Mouse (Mus musculus): ENCODE results near the gene Gng12. TPM values are rescaled to one million over a fixed set of nuclear protein-coding genes. Genes with fewer than 3 reads are reported as not detected.

Gene Gng12
- total RNA-seq, 2 experiments from 2014 or later, result 68.9 to 84.2 TPM

GRCm38 (mm10) chr6:67048880-67049694, 152.9 kb downstream of the Gng12 start:
- no peak for DNase-seq (ENCODE audit: low spot score in 2 of 2)

GRCm38 (mm10) chr6:67049695-67050038, 153.5 kb downstream of the Gng12 start:
- no peak for DNase-seq (ENCODE audit: low spot score in 2 of 2)

DNA sequence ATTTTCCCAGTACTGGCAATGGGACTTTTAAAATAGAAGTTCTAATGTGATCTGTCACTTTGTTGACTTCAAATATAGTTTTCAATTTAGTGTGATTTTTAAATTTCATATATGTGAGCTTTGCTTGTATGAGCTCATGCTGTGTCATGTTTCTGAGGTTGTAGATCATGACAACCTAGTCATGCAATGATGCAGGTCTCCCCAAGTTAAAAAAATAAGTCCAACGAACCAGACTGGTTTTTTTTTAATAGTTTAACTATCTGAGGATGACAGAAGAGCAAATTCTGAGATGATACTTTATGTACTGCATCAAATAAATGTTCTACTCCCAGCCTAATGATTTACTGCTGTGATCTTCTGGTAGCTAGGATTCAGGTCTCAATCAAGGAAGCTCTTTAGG, 153.9 kb downstream of the Gng12 start:
- DNase-seq (ENCODE audit: low spot score in 2 of 2), result no peak

GRCm38 (mm10) chr6:67056108-67056888, 160.1 kb downstream of the Gng12 start:
- DNase-seq (ENCODE audit: low spot score in 2 of 2), result no peak

DNA sequence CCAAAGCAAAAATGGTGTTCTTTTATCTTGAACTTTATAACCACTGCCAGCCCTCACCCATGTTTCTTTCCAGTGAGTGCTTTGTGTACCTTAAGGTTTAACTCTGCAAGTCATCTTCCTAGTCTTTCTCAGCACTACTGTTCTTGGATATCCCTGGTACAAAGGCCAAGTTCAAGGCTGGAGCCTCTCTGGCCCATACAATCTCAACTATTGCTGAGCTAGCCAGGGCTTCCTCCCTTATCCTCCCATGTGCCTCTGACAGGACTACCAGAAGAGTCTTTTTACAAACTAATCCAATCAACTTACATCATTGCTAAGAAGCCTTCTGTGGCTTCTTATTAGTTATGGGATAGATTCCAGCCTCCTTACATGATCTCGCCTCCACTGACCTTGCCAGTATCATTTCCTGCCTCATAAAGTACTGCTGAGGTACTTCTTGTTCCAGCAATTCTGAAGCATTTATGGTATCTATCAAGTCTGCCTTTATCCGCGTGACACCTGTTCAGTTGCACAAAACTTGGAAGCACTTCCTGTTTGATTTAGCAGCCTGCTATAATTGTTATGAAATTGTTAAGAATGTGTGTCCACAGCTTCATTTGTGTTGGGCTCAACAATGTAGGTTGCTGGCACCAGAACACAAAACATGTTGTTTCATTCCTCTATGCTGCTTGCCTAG, 160.8 kb downstream of the Gng12 start:
- no peak for DNase-seq (ENCODE audit: low spot score in 2 of 2)

DNA sequence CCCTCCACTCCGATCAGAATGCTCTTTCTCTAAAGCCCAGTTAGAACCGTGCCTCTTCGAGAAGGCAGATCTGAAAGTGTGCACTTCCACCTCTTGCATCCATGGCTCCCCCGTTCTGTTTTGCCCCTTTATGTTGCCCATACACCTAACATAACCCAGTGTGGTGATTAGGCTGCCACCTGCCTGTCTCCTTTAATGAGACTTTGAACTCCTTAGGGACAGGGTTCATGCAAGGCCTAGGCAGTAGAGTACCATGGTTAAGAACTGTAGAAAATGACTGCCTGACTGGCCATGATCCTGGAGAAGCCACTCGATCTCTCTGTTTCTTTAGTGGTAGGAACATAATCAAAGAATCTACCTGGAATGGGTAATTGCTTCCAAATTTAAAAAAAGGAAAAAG, 161.4 kb downstream of the Gng12 start:
- DNase-seq (ENCODE audit: low spot score in 2 of 2), result no peak

- no peak for DNase-seq (ENCODE audit: low spot score in 2 of 2)
Observed at GRCm38 (mm10) chr6:67057991-67058696, 161.9 kb downstream of the Gng12 start.

GRCm38 (mm10) chr6:67060057-67060456, 163.9 kb downstream of the Gng12 start:
- DNase-seq (ENCODE audit: low spot score in 2 of 2), result no peak

- DNase-seq (ENCODE audit: low spot score in 2 of 2), result no peak
Observed at GRCm38 (mm10) chr6:67069219-67069762, 173.1 kb downstream of the Gng12 start.

DNA sequence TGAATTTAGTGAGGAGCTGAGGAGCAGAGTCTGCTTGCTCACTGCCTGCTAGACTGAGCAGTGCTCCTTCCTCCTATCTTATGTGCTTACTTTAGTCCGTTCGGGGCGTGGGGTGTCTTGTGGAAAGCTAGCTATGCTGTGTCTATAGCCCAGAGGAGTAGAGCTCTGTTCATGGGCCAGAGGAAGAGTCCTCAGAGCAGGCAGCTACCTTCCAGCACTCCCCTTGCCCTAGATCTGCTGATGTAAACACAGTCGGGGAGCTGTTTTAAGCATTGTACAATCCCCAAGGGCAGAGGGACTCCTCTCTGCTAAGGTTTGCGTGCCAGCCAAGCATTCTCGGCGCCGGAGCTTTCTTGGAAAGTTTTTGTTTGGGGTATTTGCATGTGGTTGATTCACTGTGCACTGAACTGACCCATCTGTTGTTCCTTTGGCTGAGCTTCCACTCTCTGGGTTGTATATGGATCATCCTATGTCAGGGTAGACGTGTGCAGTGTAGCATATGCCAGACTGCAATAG, 173.7 kb downstream of the Gng12 start:
- DNase-seq (ENCODE audit: low spot score in 2 of 2), result no peak

Other genes starting within 250 kb of the Gng12 start
- not detected for gene Vmn1r35, start 210.5 kb upstream of the Gng12 start, total RNA-seq (2021)
- not detected for gene Vmn1r36, start 177.2 kb upstream of the Gng12 start, total RNA-seq (2021)
- not detected for gene Vmn1r37, start 167.0 kb upstream of the Gng12 start, total RNA-seq (2021)
- gene Vmn1r38, start 113.8 kb upstream of the Gng12 start, total RNA-seq (2021), result not detected
- not detected for gene Vmn1r39, start 85.8 kb upstream of the Gng12 start, total RNA-seq (2021)
- 10 to 100 TPM; 10.6 to 27.8 TPM for gene Gadd45a, start 141.1 kb downstream of the Gng12 start, total RNA-seq (2021)

Measured in adrenal gland, adult 18-20 months (tissue).